Mouse (Mus musculus) urinary bladder, adult 18-20 months (tissue): ENCODE results near the gene Grb7.

Experiments
- DNase-seq, 2 experiments: peaks; one replicate each; pipeline ENCODE4 v3.0.0; 2022; ENCODE audit warnings: low spot score in 2 of 2, mixed read lengths in 2 of 2

Gene Grb7

GRCm38 (mm10) chr11:98497388-98498288 is 51.4 kb downstream of the Grb7 start:
- no peak for DNase-seq

DNA sequence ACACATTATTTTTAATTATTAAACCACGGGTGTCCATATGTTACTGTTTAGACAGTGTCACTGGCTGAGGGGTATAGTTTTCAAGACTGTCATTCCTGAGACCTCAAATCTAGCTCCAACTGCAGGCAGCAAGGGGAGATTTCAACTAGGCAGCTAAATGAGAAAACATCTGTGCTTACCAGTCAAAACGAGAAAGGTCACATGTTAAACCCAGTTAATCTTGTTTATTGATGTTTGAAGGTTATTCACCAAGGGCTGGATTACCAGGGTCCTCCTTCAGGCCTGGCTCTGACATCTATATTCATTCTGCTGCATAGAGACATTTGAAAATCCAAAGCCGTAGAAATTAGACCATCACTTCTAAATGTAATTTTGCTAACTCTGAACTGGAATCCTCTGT is 58.7 kb downstream of the Grb7 start:
- no peak for DNase-seq
